Mouse (Mus musculus) liver, embryonic 15.5 days (tissue): ENCODE results near the gene Bbs7. TPM values are rescaled to one million over a fixed set of nuclear protein-coding genes. Genes with fewer than 3 reads are reported as not detected.
"Not testable (repeated sequence)": the region's sequence is repeated elsewhere in the genome, so short reads cannot be mapped to it uniquely, and the experiment has no call there.

Experiments
- ATAC-seq: fragments of 200-750 bp; cut with Nextera tagmentation; 2 replicates; pipeline ENCODE4 v1.8.0; 2017; ENCODE audit warnings: moderate number of reproducible peaks, mild to moderate bottlenecking, moderate library complexity; ENCODE audit not compliant: insufficient read depth
- H3K27ac ChIP-seq: fragments of 300-500 bp; sonication (generic); replicated peaks from 2 replicates; pipeline ENCODE4 v1.5.1; 2015; ENCODE audit warnings: mild to moderate bottlenecking, inconsistent platforms
- H3K27me3 ChIP-seq: fragments of 300-500 bp; sonication (generic); 2 replicates; pipeline ENCODE4 v1.6.1; 2015; ENCODE audit warnings: mild to moderate bottlenecking, inconsistent platforms
- H3K36me3 ChIP-seq: fragments of 300-500 bp; sonication (generic); replicated peaks from 2 replicates; pipeline ENCODE4 v1.6.1; 2015; ENCODE audit warnings: moderate library complexity, mild to moderate bottlenecking, inconsistent platforms
- H3K4me1 ChIP-seq: fragments of 300-500 bp; sonication (generic); replicated peaks from 2 replicates; pipeline ENCODE4 v1.6.1; 2015; ENCODE audit warnings: inconsistent platforms
- H3K4me2 ChIP-seq: fragments of 300-500 bp; sonication (generic); 2 replicates; pipeline ENCODE4 v1.6.1; 2015; ENCODE audit warnings: moderate library complexity, mild to moderate bottlenecking, inconsistent platforms
- H3K4me3 ChIP-seq: fragments of 300-500 bp; sonication (generic); replicated peaks from 2 replicates; pipeline ENCODE4 v1.5.1; 2015; ENCODE audit warnings: mild to moderate bottlenecking, inconsistent platforms
- H3K9ac ChIP-seq: fragments of 300-500 bp; sonication (generic); 2 replicates; pipeline ENCODE4 v1.6.1; 2015; ENCODE audit warnings: moderate library complexity, mild to moderate bottlenecking, inconsistent platforms
- H3K9me3 ChIP-seq: fragments of 300-500 bp; sonication (generic); replicated peaks from 2 replicates; pipeline ENCODE4 v1.6.1; 2016; ENCODE audit warnings: inconsistent platforms
- WGBS: fragments of 180-500 bp; shearing (Covaris S2); methylation state at CpG from one replicate; pipeline ENCODE4 v1.1.7; 2015; ENCODE audit warnings: mixed read lengths; ENCODE audit not compliant: insufficient replicate concordance; 5-methylcytosine and 5-hydroxymethylcytosine counted together
- polyA plus RNA-seq: library from polyadenylated mRNA; unstranded; fragments of >200 nt; fragmentation: Nextera tagmentation; extraction: Ambion mirVana; gene quantifications from 2 replicates; pipeline ENCODE4 v1.2.1, GENCODE M21; 2015

The Bbs7 gene
- 8.8 and 8.9 TPM in 2 replicates for polyA plus RNA-seq

GRCm38 (mm10) chr3:36613202-36613907, at the start of gene Bbs7:
Gene Bbs7, minus strand, starts transcription at chr3:36613477.
- H3K27ac ChIP-seq = 0 out of 2 replicates have a peak within 1 kb of the TSS, but pooled peaks have one; percentile 7

GRCm38 (mm10) chr3:36645245-36645559, 31.9 kb upstream of the Bbs7 start:
- H3K4me3 ChIP-seq, ATAC-seq, H3K9me3 ChIP-seq, H3K4me1 ChIP-seq, H3K36me3 ChIP-seq, H3K9ac ChIP-seq, H3K27me3 ChIP-seq, H3K4me2 ChIP-seq, H3K27ac ChIP-seq: not testable (repeated sequence)

More at GRCm38 (mm10) chr3:36613202-36613907, at the start of gene Bbs7:
- 4% methylated on average over 38 of the region's 38 CpGs for WGBS
- Histone ChIP-seq H3K9ac (peak within 1 kb of the TSS; percentile 70), H3K36me3 (no peaks in the 10 kb centered on the region), H3K27me3 (no peaks in the 10 kb centered on the region), H3K4me1 (peaks cover 16% of the 10 kb centered on the region), H3K9me3 (no peaks in the 10 kb centered on the region), H3K4me2 (peak within 1 kb of the TSS; percentile 93), H3K4me3 (peak within 1 kb of the TSS; percentile 69)
- ATAC-seq = peak; percentile 94

- Histone ChIP-seq H3K36me3 (no peaks in the 10 kb centered on the region), H3K4me2 (no peak overlapping the region), H3K27me3 (no peaks in the 10 kb centered on the region), H3K4me3 (no peak overlapping the region), H3K4me1 (no peaks in the 10 kb centered on the region), H3K9ac (no peak overlapping the region), H3K9me3 (no peaks in the 10 kb centered on the region), H3K27ac (no peak overlapping the region)
- ATAC-seq = no peak
- 37% methylated on average over 3 of the region's 3 CpGs for WGBS
Measured at GRCm38 (mm10) chr3:36644554-36645244, 31.4 kb upstream of the Bbs7 start.

- Histone ChIP-seq H3K9ac (no peak overlapping the region), H3K4me3 (no peak overlapping the region), H3K4me2 (no peak overlapping the region), H3K4me1 (no peaks in the 10 kb centered on the region), H3K9me3 (no peaks in the 10 kb centered on the region), H3K27me3 (no peaks in the 10 kb centered on the region), H3K36me3 (no peaks in the 10 kb centered on the region), H3K27ac (no peak overlapping the region)
- 58% methylated on average over 3 of the region's 3 CpGs for whole genome bisulfite sequencing
- no peak for ATAC-seq
Measured at GRCm38 (mm10) chr3:36643354-36643753, 30.1 kb upstream of the Bbs7 start.

- no peaks in the 10 kb centered on the region for H3K4me1 ChIP-seq
Measured at GRCm38 (mm10) chr3:36642736-36643135, 29.5 kb upstream of the Bbs7 start.

GRCm38 (mm10) chr3:36640787-36641186, 27.5 kb upstream of the Bbs7 start:
- H3K4me1 ChIP-seq = no peaks in the 10 kb centered on the region
- no peak for ATAC-seq
- no peak overlapping the region for H3K27ac ChIP-seq
- H3K27me3 ChIP-seq = no peaks in the 10 kb centered on the region
- WGBS = 48% methylated on average over 2 of the region's 2 CpGs
- no peak overlapping the region for H3K4me2 ChIP-seq
- no peak overlapping the region for H3K9ac ChIP-seq
- no peaks in the 10 kb centered on the region for H3K9me3 ChIP-seq
- no peak overlapping the region for H3K4me3 ChIP-seq
- H3K36me3 ChIP-seq = no peaks in the 10 kb centered on the region

More at GRCm38 (mm10) chr3:36642736-36643135, 29.5 kb upstream of the Bbs7 start:
- Histone ChIP-seq H3K36me3 (no peaks in the 10 kb centered on the region), H3K4me2 (no peak overlapping the region), H3K27me3 (no peaks in the 10 kb centered on the region), H3K27ac (no peak overlapping the region), H3K9ac (no peak overlapping the region), H3K9me3 (no peaks in the 10 kb centered on the region), H3K4me3 (no peak overlapping the region)
- 61% methylated on average over 13 of the region's 13 CpGs for WGBS
- no peak for ATAC-seq

- no peaks in the 10 kb centered on the region for H3K27me3 ChIP-seq
- H3K4me2 ChIP-seq = no peak overlapping the region
- H3K27ac ChIP-seq = no peak overlapping the region
- WGBS = 25% methylated on average over 4 of the region's 4 CpGs
- H3K4me3 ChIP-seq = no peak overlapping the region
- H3K36me3 ChIP-seq = no peaks in the 10 kb centered on the region
- H3K9ac ChIP-seq = no peak overlapping the region
- no peaks in the 10 kb centered on the region for H3K9me3 ChIP-seq
- H3K4me1 ChIP-seq = no peaks in the 10 kb centered on the region
- ATAC-seq = no peak
Measured at GRCm38 (mm10) chr3:36635449-36635848, 22.2 kb upstream of the Bbs7 start.

- H3K27me3 ChIP-seq = no peaks in the 10 kb centered on the region
- 66% methylated on average over 2 of the region's 2 CpGs for WGBS
- no peak overlapping the region for H3K9ac ChIP-seq
- no peak for ATAC-seq
- no peaks in the 10 kb centered on the region for H3K36me3 ChIP-seq
- H3K4me2 ChIP-seq = no peak overlapping the region
- no peaks in the 10 kb centered on the region for H3K4me1 ChIP-seq
- H3K4me3 ChIP-seq = no peak overlapping the region
- no peaks in the 10 kb centered on the region for H3K9me3 ChIP-seq
- no peak overlapping the region for H3K27ac ChIP-seq
Measured at GRCm38 (mm10) chr3:36626803-36627202, 13.5 kb upstream of the Bbs7 start.

GRCm38 (mm10) chr3:36618181-36618580, 4.9 kb upstream of the Bbs7 start:
- no peak overlapping the region for H3K4me3 ChIP-seq
- no peak for ATAC-seq
- H3K9ac ChIP-seq = no peak overlapping the region
- 56% methylated on average over 7 of the region's 7 CpGs for WGBS
- H3K36me3 ChIP-seq = no peaks in the 10 kb centered on the region
- H3K9me3 ChIP-seq = no peaks in the 10 kb centered on the region
- no peaks in the 10 kb centered on the region for H3K27me3 ChIP-seq
- no peak overlapping the region for H3K27ac ChIP-seq
- peak overlapping the region; percentile 13; the same call in 1 of the 2 replicates for H3K4me2 ChIP-seq
- peaks cover 6% of the 10 kb centered on the region for H3K4me1 ChIP-seq

- no peak overlapping the region for H3K27ac ChIP-seq
- WGBS = 56% methylated on average over 5 of the region's 5 CpGs
- H3K4me1 ChIP-seq = peaks cover 16% of the 10 kb centered on the region
- H3K27me3 ChIP-seq = no peaks in the 10 kb centered on the region
- H3K9ac ChIP-seq = no peak overlapping the region
- H3K4me2 ChIP-seq = peak overlapping the region; percentile 93; the same call in 1 of the 2 replicates
- H3K9me3 ChIP-seq = no peaks in the 10 kb centered on the region
- H3K36me3 ChIP-seq = no peaks in the 10 kb centered on the region
- no peak overlapping the region for H3K4me3 ChIP-seq
- no peak for ATAC-seq
Measured at GRCm38 (mm10) chr3:36613908-36614255, 605 bp upstream of the Bbs7 start.

GRCm38 (mm10) chr3:36612687-36613086, 590 bp downstream of the Bbs7 start:
- H3K36me3 ChIP-seq = no peaks in the 10 kb centered on the region
- H3K9ac ChIP-seq = peak overlapping the region; percentile 70
- no peaks in the 10 kb centered on the region for H3K27me3 ChIP-seq
- peaks cover 16% of the 10 kb centered on the region for H3K4me1 ChIP-seq
- H3K4me2 ChIP-seq = peak overlapping the region; percentile 93
- peak overlapping the region; percentile 69 for H3K4me3 ChIP-seq
- peak; percentile 30; the same call in 1 of the 2 replicates for ATAC-seq
- H3K9me3 ChIP-seq = no peaks in the 10 kb centered on the region
- 21% methylated on average over 6 of the region's 6 CpGs for WGBS
- 0 out of 2 replicates have a peak overlapping the region, but pooled peaks have one; percentile 7 for H3K27ac ChIP-seq
